ENCODE assay signal across 8 mouse cellular contexts in the genomic region with DNA sequence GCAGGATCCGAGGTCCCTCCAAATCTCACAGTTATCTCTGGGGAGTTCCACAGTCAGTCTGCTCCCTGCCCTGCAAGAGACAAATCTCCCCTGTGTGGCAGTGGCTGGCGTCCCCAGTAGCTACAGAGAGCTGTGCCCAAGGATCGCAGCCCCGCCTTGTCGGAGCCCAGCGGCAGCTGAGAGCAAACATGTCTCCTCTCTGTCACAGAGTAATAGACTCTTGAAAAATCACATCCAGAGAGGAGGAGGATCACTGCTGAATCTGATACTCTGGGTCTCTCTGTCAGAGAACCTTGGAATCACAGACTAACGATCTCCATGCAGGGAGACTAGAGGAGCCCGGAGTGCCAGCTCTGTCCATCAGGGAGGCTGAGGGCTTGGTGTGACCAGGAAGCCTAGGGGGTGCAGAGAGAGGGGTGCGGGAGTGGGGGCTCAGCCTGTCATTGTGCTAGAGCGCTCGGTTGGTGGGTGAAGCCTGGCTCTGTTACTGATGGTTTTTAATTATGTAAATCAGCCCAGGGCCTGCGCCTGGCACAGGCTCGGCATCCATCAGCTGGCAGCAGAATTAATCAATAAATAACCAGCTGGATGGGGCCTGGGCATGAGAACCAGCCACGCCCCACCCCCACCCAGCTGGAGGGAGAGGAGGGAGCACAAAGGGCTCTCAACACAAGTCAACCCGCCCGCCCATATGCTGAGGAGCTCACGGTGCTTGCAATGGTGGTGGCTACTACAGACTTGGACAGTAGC. TPM values are rescaled to one million over a fixed set of nuclear protein-coding genes. Genes with fewer than 3 reads are reported as not detected.
DNase-seq lines count a peak whose midpoint lies in the region; ATAC-seq lines count a peak whose summit lies in the region.
"Had no signal": no experiment of that assay in that cellular context is flagged by ENCODE, and none has a peak within 500 bp of the region (broad histone marks: within the 10 kb centered on the region; RNA-seq: fewer than 3 reads in every experiment).

No protein-coding gene starts in this region.

- H3K27me3 ChIP-seq in embryonic facial prominence, embryonic 14.5 days (replicated peaks; ENCODE audit: control insufficient read depth, insufficient read depth, low read length), result 0 out of 2 replicates have a peak, but pooled peaks cover 3% of the 10 kb centered on the region
- no peaks in the 10 kb centered on the region for H3K27me3 ChIP-seq in forebrain, embryonic 14.5 days (replicated peaks; ENCODE audit: control insufficient read depth, insufficient read depth, low read length)
- no peaks in the 10 kb centered on the region for H3K27me3 ChIP-seq in midbrain, embryonic 14.5 days (ENCODE audit: control insufficient read depth, insufficient read depth, low read length)

- no peak overlapping the region for H3K27ac ChIP-seq in embryonic facial prominence, embryonic 14.5 days (replicated peaks; ENCODE audit: low read depth, low read length)
- H3K27ac ChIP-seq in forebrain, embryonic 14.5 days (ENCODE audit: low read depth, low read length), result peak overlapping the region; percentile 95
- peak overlapping the region; percentile 89 for H3K27ac ChIP-seq in midbrain, embryonic 14.5 days (replicated peaks; ENCODE audit: low read depth, low read length)
- H3K27ac ChIP-seq: limb, embryonic 10.5 days had no signal

- ATAC-seq in embryonic facial prominence, embryonic 14.5 days (ENCODE audit: low read depth), result peak; percentile 53; the same call in 1 of the 2 replicates
- ATAC-seq in forebrain, embryonic 14.5 days, result peak; percentile 93
- ATAC-seq in midbrain, embryonic 14.5 days (ENCODE audit: low FRiP score, low TSS enrichment), result peak; percentile 85

- no peak for DNase-seq in embryonic facial prominence, embryonic 14.5 days (ENCODE audit: low spot score)
- peak; percentile 93 for DNase-seq in forebrain, embryonic 14.5 days (ENCODE audit: low spot score)
- DNase-seq in kidney, adult 8-10 months, result peak; percentile 30 to 43
- DNase-seq in midbrain, embryonic 14.5 days, result peak; percentile 80
- no peak for DNase-seq in gastrocnemius, adult 18-20 months (ENCODE audit: low spot score)
- no peak for DNase-seq in spleen, adult 18-20 months
- no peak for DNase-seq in right cerebral cortex, postnatal 14 days

- no peak overlapping the region for H3K4me3 ChIP-seq in embryonic facial prominence, embryonic 14.5 days (ENCODE audit: low read depth, low read length)
- H3K4me3 ChIP-seq in forebrain, embryonic 14.5 days (ENCODE audit: low read depth, low read length), result no peak overlapping the region
- no peak overlapping the region for H3K4me3 ChIP-seq in midbrain, embryonic 14.5 days (replicated peaks; ENCODE audit: low read depth, low read length)
- H3K4me3 ChIP-seq: limb, embryonic 10.5 days had no signal

- no peaks in the 10 kb centered on the region for H3K9me3 ChIP-seq in embryonic facial prominence, embryonic 14.5 days (ENCODE audit: control insufficient read depth, low read length)
- H3K9me3 ChIP-seq in forebrain, embryonic 14.5 days (replicated peaks; ENCODE audit: control insufficient read depth, low read length), result no peaks in the 10 kb centered on the region
- H3K9me3 ChIP-seq in midbrain, embryonic 14.5 days (ENCODE audit: control insufficient read depth, low read length), result no peaks in the 10 kb centered on the region
- H3K9me3 ChIP-seq: limb, embryonic 10.5 days had no signal

- no peaks in the 10 kb centered on the region for H3K36me3 ChIP-seq in embryonic facial prominence, embryonic 14.5 days (ENCODE audit: control insufficient read depth, insufficient read depth, low read length)
- H3K36me3 ChIP-seq in forebrain, embryonic 14.5 days (ENCODE audit: control insufficient read depth, insufficient read depth, low read length), result no peaks in the 10 kb centered on the region
- H3K36me3 ChIP-seq in midbrain, embryonic 14.5 days (ENCODE audit: control insufficient read depth, insufficient read depth, low read length), result no peaks in the 10 kb centered on the region
- H3K36me3 ChIP-seq: limb, embryonic 10.5 days had no signal

- H3K9ac ChIP-seq in embryonic facial prominence, embryonic 14.5 days (ENCODE audit: low read depth, low read length), result no peak overlapping the region
- peak overlapping the region; percentile 52 for H3K9ac ChIP-seq in forebrain, embryonic 14.5 days (ENCODE audit: low read length)
- H3K9ac ChIP-seq in midbrain, embryonic 14.5 days (replicated peaks; ENCODE audit: low read length), result peak overlapping the region; percentile 41; the same call in 1 of the 2 replicates

- H3K4me1 ChIP-seq in embryonic facial prominence, embryonic 14.5 days (ENCODE audit: control insufficient read depth, insufficient read depth, low read length), result 0 out of 2 replicates have a peak, but pooled peaks cover 3% of the 10 kb centered on the region
- peaks cover 26% of the 10 kb centered on the region for H3K4me1 ChIP-seq in forebrain, embryonic 14.5 days (ENCODE audit: control insufficient read depth, insufficient read depth, low read length)
- H3K4me1 ChIP-seq in midbrain, embryonic 14.5 days (ENCODE audit: control insufficient read depth, insufficient read depth, low read length), result peaks cover 24% of the 10 kb centered on the region

- WGBS in embryonic facial prominence, embryonic 14.5 days, result 35% methylated on average over 17 of the region's 17 CpGs
- WGBS in forebrain, embryonic 14.5 days, result 11% methylated on average over 17 of the region's 17 CpGs
- WGBS in midbrain, embryonic 14.5 days, result 24% methylated on average over 17 of the region's 17 CpGs

- no peak overlapping the region for H3K4me2 ChIP-seq in embryonic facial prominence, embryonic 14.5 days (ENCODE audit: low read depth, low read length)
- H3K4me2 ChIP-seq in forebrain, embryonic 14.5 days (ENCODE audit: low read length), result peak overlapping the region; percentile 40
- H3K4me2 ChIP-seq in midbrain, embryonic 14.5 days (ENCODE audit: low read length), result peak overlapping the region; percentile 17; the same call in 1 of the 2 replicates

RNA-seq across cellular contexts. Expression of a gene that starts 17.0 kb away (rescaled TPM):
- polyA plus RNA-seq in embryonic facial prominence, embryonic 14.5 days (2014; fragmentation: Nextera tagmentation; extraction: Ambion mirVana), result 0.18 and 0.28 TPM in 2 replicates
- 3.7 and 5.3 TPM in 2 replicates for polyA plus RNA-seq in forebrain, embryonic 14.5 days (2014; fragmentation: Nextera tagmentation; extraction: Ambion mirVana)
- polyA plus RNA-seq in midbrain, embryonic 14.5 days (2014; fragmentation: Nextera tagmentation; extraction: Ambion mirVana), result 4.0 and 8.1 TPM in 2 replicates
- total RNA-seq in gastrocnemius, adult 18-20 months (2021), result under 1 TPM; 0.02 to 0.05 TPM
- polyA plus RNA-seq: limb, embryonic 10.5 days had no signal

RNA-seq across cellular contexts. Expression of a gene that starts 37.7 kb away (rescaled TPM):
- polyA plus RNA-seq in embryonic facial prominence, embryonic 14.5 days (2014; fragmentation: Nextera tagmentation; extraction: Ambion mirVana), result 13.6 and 13.7 TPM in 2 replicates
- 48.2 and 51.5 TPM in 2 replicates for polyA plus RNA-seq in forebrain, embryonic 14.5 days (2014; fragmentation: Nextera tagmentation; extraction: Ambion mirVana)
- polyA plus RNA-seq in midbrain, embryonic 14.5 days (2014; fragmentation: Nextera tagmentation; extraction: Ambion mirVana), result 16.7 and 28.0 TPM in 2 replicates
- 1 to 10 TPM; 1.8 to 3.6 TPM for total RNA-seq in gastrocnemius, adult 18-20 months (2021)

Comparison
In these comparisons a context has a peak if more than half of its experiments do, and no peak if none do; other contexts are left out.
1. DNase-seq: peak in forebrain, embryonic 14.5 days (single experiment), kidney, adult 8-10 months (2 of 2) and midbrain, embryonic 14.5 days (single experiment); none in embryonic facial prominence, embryonic 14.5 days (single experiment), gastrocnemius, adult 18-20 months (single experiment), spleen, adult 18-20 months (0 of 2) and right cerebral cortex, postnatal 14 days (single experiment).
2. Peak in every context shown above with its lines, with median percentiles within 50 percentile points of each other: ATAC-seq.